Mouse (Mus musculus): ENCODE data around the gene Tmed9. TPM values are rescaled to one million over a fixed set of nuclear protein-coding genes. Genes with fewer than 3 reads are reported as not detected.
A peak's percentile ranks its signal among the peaks of the same experiment; 100 is the strongest.

Tmed9 gene
- polyA plus RNA-seq, 1 experiment from 2014 or later: 61.9 TPM

DNA sequence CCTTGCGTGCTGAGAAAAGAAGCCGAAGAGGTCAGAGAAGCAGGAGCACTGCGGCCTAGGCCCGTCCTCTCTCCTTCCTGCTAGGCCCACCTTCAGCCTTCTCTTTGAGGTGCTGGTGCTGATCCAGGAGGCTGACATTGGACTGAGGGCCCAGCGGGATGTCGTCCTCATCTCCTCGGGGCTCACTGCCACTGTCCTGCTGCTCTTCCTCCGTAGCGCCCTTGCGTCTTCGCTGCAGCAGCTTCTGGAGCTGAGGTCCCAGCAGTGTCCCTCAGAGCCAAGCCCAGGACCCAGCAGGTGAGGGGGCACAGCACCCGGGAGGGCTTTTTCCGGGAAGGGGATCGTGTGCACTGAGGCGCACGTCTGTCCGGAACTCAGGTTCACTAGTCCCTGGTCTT lies 37.7 kb upstream of the Tmed9 start:
- peak overlapping the region; percentile 41; the same call in 1 of the 2 replicates for H3K27ac ChIP-seq (ENCODE audit: low read depth, low read length)
- 17% methylated on average over 17 of the region's 17 CpGs for WGBS
- H3K4me2 ChIP-seq: peak overlapping the region; percentile 82
- peaks cover 42% of the 10 kb centered on the region for H3K36me3 ChIP-seq (ENCODE audit: control insufficient read depth, insufficient read depth, low read length)
- DNase-seq (ENCODE audit: low spot score): no peak
- H3K9me3 ChIP-seq (ENCODE audit: control insufficient read depth, low read length): no peaks in the 10 kb centered on the region
- no peaks in the 10 kb centered on the region for H3K27me3 ChIP-seq (replicated peaks; ENCODE audit: control insufficient read depth, insufficient read depth, low read length)
- H3K4me3 ChIP-seq (ENCODE audit: low read depth, low read length): peak overlapping the region; percentile 96
- H3K4me1 ChIP-seq (replicated peaks; ENCODE audit: control insufficient read depth, insufficient read depth, low read length): peaks cover 19% of the 10 kb centered on the region
- peak overlapping the region; percentile 77 for H3K9ac ChIP-seq (ENCODE audit: low read depth, low read length)
- ATAC-seq (replicated peaks; ENCODE audit: low FRiP score): 0 out of 2 replicates have a peak, but pooled peaks have one; percentile 0

DNA sequence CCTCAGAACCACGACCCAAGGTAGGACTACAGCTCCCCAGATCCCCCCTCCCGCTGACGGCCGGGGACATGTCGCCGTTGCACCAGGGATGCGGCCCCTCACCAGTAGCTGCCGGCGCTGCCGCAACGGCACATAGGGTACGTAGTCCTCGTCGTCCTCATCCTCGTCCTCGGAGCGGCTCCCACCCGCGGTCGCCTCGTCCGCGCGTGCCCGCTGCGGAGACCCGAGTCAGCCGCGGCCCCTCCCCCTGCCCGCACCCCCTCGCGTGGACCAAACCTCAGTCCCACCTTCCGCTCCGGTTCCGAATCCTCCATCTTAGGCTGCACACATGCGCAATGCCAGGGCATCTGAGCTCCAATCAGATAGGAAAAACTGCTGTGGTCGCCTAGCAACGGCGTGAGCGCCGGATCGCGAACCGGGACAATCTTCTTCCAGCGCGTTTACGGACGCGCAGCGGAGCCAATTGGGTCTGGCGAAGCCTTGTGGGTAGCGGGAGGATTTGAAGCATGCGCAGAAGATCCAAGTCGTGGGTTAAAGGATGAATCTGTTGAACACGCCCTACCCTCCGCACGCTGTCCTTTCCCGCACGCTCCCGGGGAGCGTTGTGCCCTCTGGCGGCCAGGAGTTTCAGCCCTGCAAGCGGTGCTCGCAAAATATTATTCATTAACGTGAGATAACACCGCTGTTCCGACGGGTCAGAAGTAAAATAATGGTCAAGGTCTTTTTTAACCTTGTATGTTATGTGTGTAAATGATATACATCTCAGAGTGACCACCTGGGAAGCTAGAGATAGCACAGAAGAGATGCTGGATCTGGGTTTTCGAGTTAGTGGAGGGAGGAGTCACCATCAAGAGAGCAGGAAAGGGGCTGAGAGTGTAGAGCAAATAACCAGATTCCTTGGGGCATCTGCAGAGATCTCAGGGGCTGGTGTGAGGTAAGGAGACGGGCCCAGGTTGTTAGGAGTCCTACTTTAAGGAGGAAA lies 37.0 kb upstream of the Tmed9 start, which contains the start of gene Ddx41:
TSS of gene Ddx41 (minus strand) at position 465 of the 982 bp plus-strand sequence.
- Histone ChIP-seq H3K4me3 (ENCODE audit: low read depth, low read length) (peak within 1 kb of the TSS; percentile 96), H3K9ac (ENCODE audit: low read depth, low read length) (peak within 1 kb of the TSS; percentile 77), H3K27me3 (replicated peaks; ENCODE audit: control insufficient read depth, insufficient read depth, low read length) (no peaks in the 10 kb centered on the region), H3K36me3 (ENCODE audit: control insufficient read depth, insufficient read depth, low read length) (peaks cover 42% of the 10 kb centered on the region), H3K4me2 (peak within 1 kb of the TSS; percentile 82), H3K4me1 (replicated peaks; ENCODE audit: control insufficient read depth, insufficient read depth, low read length) (peaks cover 19% of the 10 kb centered on the region), H3K27ac (ENCODE audit: low read depth, low read length) (peak within 1 kb of the TSS; percentile 41), H3K9me3 (ENCODE audit: control insufficient read depth, low read length) (no peaks in the 10 kb centered on the region)
- WGBS: 1% methylated on average over 70 of the region's 70 CpGs
- ATAC-seq (replicated peaks; ENCODE audit: low FRiP score) (peak; percentile 96), DNase-seq (ENCODE audit: low spot score) (peak; percentile 95)

DNA sequence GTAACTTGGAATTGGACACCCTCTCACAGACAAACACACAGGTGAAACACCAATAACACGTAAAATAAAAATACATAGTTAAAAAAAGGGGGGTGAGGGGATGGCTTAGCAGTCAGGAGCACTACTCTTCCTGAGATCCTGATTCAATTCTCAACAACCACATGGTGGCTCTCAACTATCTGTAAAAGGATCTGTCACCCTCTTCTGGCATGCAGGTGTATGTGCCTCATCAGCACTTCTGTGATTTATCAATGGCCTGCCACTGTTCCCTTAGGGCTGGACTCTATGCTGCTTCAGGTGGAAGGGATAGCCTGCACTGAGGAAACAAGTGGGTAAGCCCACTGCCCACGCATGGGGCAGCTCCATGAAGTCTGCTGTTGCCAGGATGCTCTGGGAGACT lies 32.6 kb upstream of the Tmed9 start:
- no peak overlapping the region for H3K4me2 ChIP-seq
- 83% methylated on average over 2 of the region's 2 CpGs for WGBS
- ATAC-seq (replicated peaks; ENCODE audit: low FRiP score) (no peak), DNase-seq (ENCODE audit: low spot score) (no peak)
- H3K36me3 ChIP-seq (ENCODE audit: control insufficient read depth, insufficient read depth, low read length): peaks cover 37% of the 10 kb centered on the region
- H3K9ac ChIP-seq (ENCODE audit: low read depth, low read length): no peak overlapping the region
- H3K27me3 ChIP-seq (replicated peaks; ENCODE audit: control insufficient read depth, insufficient read depth, low read length): no peaks in the 10 kb centered on the region
- peaks cover 14% of the 10 kb centered on the region for H3K4me1 ChIP-seq (replicated peaks; ENCODE audit: control insufficient read depth, insufficient read depth, low read length)
- no peaks in the 10 kb centered on the region for H3K9me3 ChIP-seq (ENCODE audit: control insufficient read depth, low read length)
- no peak overlapping the region for H3K4me3 ChIP-seq (ENCODE audit: low read depth, low read length)
- no peak overlapping the region for H3K27ac ChIP-seq (ENCODE audit: low read depth, low read length)

DNA sequence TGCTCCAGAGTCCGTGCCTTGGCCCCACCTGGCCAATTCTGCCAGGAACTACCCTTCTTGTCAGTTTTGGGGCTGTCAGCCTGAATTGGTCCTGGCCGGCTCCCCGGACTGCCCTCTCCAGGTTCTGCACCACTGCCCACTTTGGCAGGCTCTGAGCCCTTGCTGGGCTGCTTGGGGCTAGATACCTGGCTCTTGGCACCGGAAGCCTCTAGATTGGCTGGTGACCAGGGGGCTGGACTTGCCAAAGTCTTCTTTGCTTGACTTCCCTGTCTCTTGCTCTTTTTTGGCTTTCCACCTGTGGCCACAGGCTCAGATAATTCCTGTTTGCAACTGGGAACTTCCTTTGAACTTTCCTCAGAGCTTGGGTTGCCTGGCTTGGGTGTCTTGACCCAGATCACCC lies 30.6 kb upstream of the Tmed9 start:
- H3K4me3 ChIP-seq (ENCODE audit: low read depth, low read length): no peak overlapping the region
- no peak overlapping the region for H3K9ac ChIP-seq (ENCODE audit: low read depth, low read length)
- no peak overlapping the region for H3K27ac ChIP-seq (ENCODE audit: low read depth, low read length)
- peaks cover 37% of the 10 kb centered on the region for H3K36me3 ChIP-seq (ENCODE audit: control insufficient read depth, insufficient read depth, low read length)
- 88% methylated on average over 4 of the region's 4 CpGs for WGBS
- H3K4me2 ChIP-seq: no peak overlapping the region
- no peak for DNase-seq (ENCODE audit: low spot score)
- no peak for ATAC-seq (replicated peaks; ENCODE audit: low FRiP score)
- H3K9me3 ChIP-seq (ENCODE audit: control insufficient read depth, low read length): no peaks in the 10 kb centered on the region
- H3K27me3 ChIP-seq (replicated peaks; ENCODE audit: control insufficient read depth, insufficient read depth, low read length): no peaks in the 10 kb centered on the region
- peaks cover 8% of the 10 kb centered on the region for H3K4me1 ChIP-seq (replicated peaks; ENCODE audit: control insufficient read depth, insufficient read depth, low read length)

DNA sequence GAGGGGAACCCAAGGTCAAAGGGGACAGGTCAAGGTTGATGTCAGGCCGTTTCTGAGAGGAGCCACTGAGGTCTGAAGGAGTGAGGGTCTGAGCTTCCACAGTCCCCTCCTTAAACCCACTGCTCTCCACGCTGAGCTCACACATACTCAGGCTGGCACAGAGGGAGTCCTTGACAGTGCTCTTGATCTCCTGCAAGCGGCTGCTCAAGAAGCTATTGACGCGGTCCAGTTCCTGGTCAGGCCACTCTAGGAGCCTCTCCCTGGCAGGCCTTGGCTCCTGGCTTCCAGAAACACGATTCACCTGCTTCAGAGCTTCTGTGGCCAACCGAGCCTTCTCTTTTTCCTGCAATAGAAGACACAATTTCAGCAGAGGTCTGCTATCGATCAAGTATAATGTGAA lies 30.1 kb upstream of the Tmed9 start:
- DNase-seq (ENCODE audit: low spot score) (no peak), ATAC-seq (replicated peaks; ENCODE audit: low FRiP score) (no peak)
- Histone ChIP-seq H3K27ac (ENCODE audit: low read depth, low read length) (no peak overlapping the region), H3K27me3 (replicated peaks; ENCODE audit: control insufficient read depth, insufficient read depth, low read length) (no peaks in the 10 kb centered on the region), H3K36me3 (ENCODE audit: control insufficient read depth, insufficient read depth, low read length) (peaks cover 37% of the 10 kb centered on the region), H3K9ac (ENCODE audit: low read depth, low read length) (no peak overlapping the region), H3K9me3 (ENCODE audit: control insufficient read depth, low read length) (no peaks in the 10 kb centered on the region), H3K4me3 (ENCODE audit: low read depth, low read length) (no peak overlapping the region), H3K4me1 (replicated peaks; ENCODE audit: control insufficient read depth, insufficient read depth, low read length) (peaks cover 8% of the 10 kb centered on the region), H3K4me2 (no peak overlapping the region)
- 87% methylated on average over 8 of the region's 8 CpGs for WGBS

DNA sequence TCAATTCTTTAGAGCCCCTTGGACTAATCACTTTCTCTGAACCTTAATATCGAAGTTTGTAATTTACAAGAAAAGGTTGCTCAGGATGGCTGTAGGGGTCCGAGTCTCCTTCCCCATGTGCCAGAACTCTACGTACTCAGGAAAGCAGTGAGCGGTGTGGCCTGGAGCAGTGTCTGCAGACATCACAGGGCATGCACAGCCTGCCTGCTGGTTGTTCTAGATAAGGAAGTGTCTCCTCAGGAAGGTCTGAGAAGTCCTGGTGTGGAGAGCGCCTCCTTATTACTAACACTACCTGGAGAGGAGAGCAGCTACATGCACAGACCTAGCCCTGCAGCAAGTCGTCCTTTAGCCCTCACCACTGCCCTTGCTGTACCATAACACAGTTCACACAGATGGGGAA lies 28.7 kb upstream of the Tmed9 start:
- no peaks in the 10 kb centered on the region for H3K9me3 ChIP-seq (ENCODE audit: control insufficient read depth, low read length)
- H3K27ac ChIP-seq (ENCODE audit: low read depth, low read length): peak overlapping the region; percentile 10; the same call in 1 of the 2 replicates
- ATAC-seq (replicated peaks; ENCODE audit: low FRiP score) (peak; percentile 94), DNase-seq (ENCODE audit: low spot score) (no peak)
- H3K4me2 ChIP-seq: no peak overlapping the region
- H3K4me1 ChIP-seq (replicated peaks; ENCODE audit: control insufficient read depth, insufficient read depth, low read length): peaks cover 8% of the 10 kb centered on the region
- H3K36me3 ChIP-seq (ENCODE audit: control insufficient read depth, insufficient read depth, low read length): peaks cover 35% of the 10 kb centered on the region
- H3K9ac ChIP-seq (ENCODE audit: low read depth, low read length): no peak overlapping the region
- no peak overlapping the region for H3K4me3 ChIP-seq (ENCODE audit: low read depth, low read length)
- WGBS: 65% methylated on average over 6 of the region's 6 CpGs
- no peaks in the 10 kb centered on the region for H3K27me3 ChIP-seq (replicated peaks; ENCODE audit: control insufficient read depth, insufficient read depth, low read length)

DNA sequence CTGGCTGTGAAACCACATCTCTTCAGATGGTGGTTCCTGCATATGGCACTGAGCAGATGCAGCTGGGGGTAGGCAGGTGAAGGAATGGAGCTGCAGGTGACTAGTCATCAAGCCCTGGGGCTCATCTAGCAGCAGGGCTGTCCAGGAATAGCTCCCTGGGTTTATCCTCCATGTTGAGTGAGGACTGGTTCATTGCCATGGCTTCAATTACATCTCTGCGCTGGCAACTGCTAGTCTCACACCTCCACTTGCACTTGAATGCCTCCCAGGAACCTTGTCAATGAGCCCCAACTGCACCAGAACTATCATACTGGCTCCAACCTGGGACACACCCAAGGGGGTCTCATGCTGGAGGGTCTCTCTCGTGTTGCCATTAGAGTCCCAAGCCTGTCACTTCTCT lies 25.6 kb upstream of the Tmed9 start:
- Histone ChIP-seq H3K27me3 (replicated peaks; ENCODE audit: control insufficient read depth, insufficient read depth, low read length) (no peaks in the 10 kb centered on the region), H3K36me3 (ENCODE audit: control insufficient read depth, insufficient read depth, low read length) (peaks cover 20% of the 10 kb centered on the region; the same call in 1 of the 2 replicates), H3K4me3 (ENCODE audit: low read depth, low read length) (no peak overlapping the region), H3K4me1 (replicated peaks; ENCODE audit: control insufficient read depth, insufficient read depth, low read length) (peaks cover 5% of the 10 kb centered on the region), H3K27ac (ENCODE audit: low read depth, low read length) (no peak overlapping the region), H3K9ac (ENCODE audit: low read depth, low read length) (no peak overlapping the region), H3K4me2 (no peak overlapping the region), H3K9me3 (ENCODE audit: control insufficient read depth, low read length) (no peaks in the 10 kb centered on the region)
- ATAC-seq (replicated peaks; ENCODE audit: low FRiP score) (no peak), DNase-seq (ENCODE audit: low spot score) (no peak)
- WGBS: 97% methylated on average over 2 of the region's 2 CpGs

DNA sequence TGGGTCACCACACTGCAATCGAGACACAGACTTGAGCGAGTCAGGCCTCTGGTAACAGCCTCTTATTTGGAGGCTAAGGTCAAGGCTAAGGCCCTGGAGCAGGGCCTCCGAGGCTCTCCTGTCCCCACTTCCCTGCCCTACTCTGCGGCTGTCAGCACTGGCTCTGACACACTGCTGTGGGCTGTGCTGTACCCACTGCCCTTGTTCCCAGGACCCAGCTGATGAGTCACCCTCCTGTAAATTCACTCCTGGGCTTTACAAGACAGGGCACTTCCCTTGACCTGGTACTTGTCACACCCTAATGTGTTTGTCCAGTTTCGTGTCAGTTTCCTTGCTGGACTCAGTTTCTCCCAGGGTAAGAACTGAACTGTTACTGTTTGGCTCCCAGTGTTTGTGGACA lies 25.1 kb upstream of the Tmed9 start:
- Histone ChIP-seq H3K4me1 (replicated peaks; ENCODE audit: control insufficient read depth, insufficient read depth, low read length) (peaks cover 5% of the 10 kb centered on the region), H3K4me2 (no peak overlapping the region), H3K27ac (ENCODE audit: low read depth, low read length) (no peak overlapping the region), H3K27me3 (replicated peaks; ENCODE audit: control insufficient read depth, insufficient read depth, low read length) (no peaks in the 10 kb centered on the region), H3K4me3 (ENCODE audit: low read depth, low read length) (no peak overlapping the region), H3K9me3 (ENCODE audit: control insufficient read depth, low read length) (no peaks in the 10 kb centered on the region), H3K36me3 (ENCODE audit: control insufficient read depth, insufficient read depth, low read length) (peaks cover 14% of the 10 kb centered on the region; the same call in 1 of the 2 replicates), H3K9ac (ENCODE audit: low read depth, low read length) (no peak overlapping the region)
- DNase-seq (ENCODE audit: low spot score): no peak
- WGBS: 92% methylated on average over 5 of the region's 5 CpGs
- ATAC-seq (replicated peaks; ENCODE audit: low FRiP score): no peak

All from liver, embryonic 11.5 days (tissue).